Mouse (Mus musculus) testis, adult 2 months (tissue): ENCODE measurements at regions not wholly inside any gene's neighbourhood (a gene's known extent, or its start where the extent isn't known, plus 50 kb on each side); places are given as distances from the start of the nearest gene placed in this dataset.

Experiments
- CTCF ChIP-seq: fragments of 200-500 bp; IDR thresholded peaks from 2 replicates; pipeline ENCODE4 v1.5.1; 2012; ENCODE audit warnings: low read depth, mild to moderate bottlenecking, inconsistent platforms, low read length, moderate library complexity; ENCODE audit not compliant: control insufficient read depth, insufficient read depth, insufficient replicate concordance
- POLR2A ChIP-seq: fragments of 200-500 bp; IDR thresholded peaks from 2 replicates; pipeline ENCODE4 v1.6.1; 2012; ENCODE audit warnings: low read depth, mild to moderate bottlenecking, inconsistent platforms, low read length, moderate library complexity; ENCODE audit not compliant: control insufficient read depth

- no peak for TF ChIP-seq CTCF
- TF ChIP-seq POLR2A, result no peak
Observed at GRCm38 (mm10) chr5:45072529-45072928, 273.0 kb upstream of the Ldb2 start.
